Mouse (Mus musculus) kidney, embryonic 15.5 days (tissue): ENCODE data around the gene Arhgap24. TPM values are rescaled to one million over a fixed set of nuclear protein-coding genes. Genes with fewer than 3 reads are reported as not detected.
A peak's percentile ranks its signal among the peaks of the same experiment; 100 is the strongest.

ENCODE experiments used
- ATAC-seq: fragments of 200-750 bp; cut with Nextera tagmentation; replicated peaks from 2 replicates; pipeline ENCODE4 v1.8.0; 2017; ENCODE audit warnings: moderate TSS enrichment; ENCODE audit not compliant: low FRiP score
- H3K27ac ChIP-seq: fragments of 300-500 bp; sonication (generic); 2 replicates; pipeline ENCODE4 v1.5.1; 2015; ENCODE audit warnings: mild to moderate bottlenecking, inconsistent platforms
- H3K27me3 ChIP-seq: fragments of 300-500 bp; sonication (generic); 2 replicates; pipeline ENCODE4 v1.6.1; 2015; ENCODE audit warnings: inconsistent platforms
- H3K36me3 ChIP-seq: fragments of 300-500 bp; sonication (generic); 2 replicates; pipeline ENCODE4 v1.6.1; 2015; ENCODE audit warnings: inconsistent platforms
- H3K4me1 ChIP-seq: fragments of 300-500 bp; sonication (generic); 2 replicates; pipeline ENCODE4 v1.6.1; 2015; ENCODE audit warnings: inconsistent platforms
- H3K4me2 ChIP-seq: fragments of 300-500 bp; sonication (generic); 2 replicates; pipeline ENCODE4 v1.6.1; 2015; ENCODE audit warnings: moderate library complexity, mild to moderate bottlenecking, inconsistent platforms
- H3K4me3 ChIP-seq: fragments of 300-500 bp; sonication (generic); replicated peaks from 2 replicates; pipeline ENCODE4 v1.5.1; 2015; ENCODE audit warnings: mild to moderate bottlenecking, inconsistent platforms
- H3K9ac ChIP-seq: fragments of 300-500 bp; sonication (generic); 2 replicates; pipeline ENCODE4 v1.6.1; 2015; ENCODE audit warnings: mild to moderate bottlenecking, inconsistent platforms
- H3K9me3 ChIP-seq: fragments of 300-500 bp; sonication (generic); replicated peaks from 2 replicates; pipeline ENCODE4 v1.6.1; 2016; ENCODE audit warnings: inconsistent platforms
- WGBS: fragments of 180-500 bp; shearing (Covaris S2); methylation state at CpG from one replicate; pipeline ENCODE4 v1.1.7; 2015; ENCODE audit warnings: mixed read lengths; 5-methylcytosine and 5-hydroxymethylcytosine counted together
- polyA plus RNA-seq: library from polyadenylated mRNA; unstranded; fragments of >200 nt; fragmentation: Nextera tagmentation; extraction: Ambion mirVana; gene quantifications from 2 replicates; pipeline ENCODE4 v1.2.1, GENCODE M21; 2015

Arhgap24 gene
- 70.9 and 71.3 TPM in 2 replicates for polyA plus RNA-seq

DNA sequence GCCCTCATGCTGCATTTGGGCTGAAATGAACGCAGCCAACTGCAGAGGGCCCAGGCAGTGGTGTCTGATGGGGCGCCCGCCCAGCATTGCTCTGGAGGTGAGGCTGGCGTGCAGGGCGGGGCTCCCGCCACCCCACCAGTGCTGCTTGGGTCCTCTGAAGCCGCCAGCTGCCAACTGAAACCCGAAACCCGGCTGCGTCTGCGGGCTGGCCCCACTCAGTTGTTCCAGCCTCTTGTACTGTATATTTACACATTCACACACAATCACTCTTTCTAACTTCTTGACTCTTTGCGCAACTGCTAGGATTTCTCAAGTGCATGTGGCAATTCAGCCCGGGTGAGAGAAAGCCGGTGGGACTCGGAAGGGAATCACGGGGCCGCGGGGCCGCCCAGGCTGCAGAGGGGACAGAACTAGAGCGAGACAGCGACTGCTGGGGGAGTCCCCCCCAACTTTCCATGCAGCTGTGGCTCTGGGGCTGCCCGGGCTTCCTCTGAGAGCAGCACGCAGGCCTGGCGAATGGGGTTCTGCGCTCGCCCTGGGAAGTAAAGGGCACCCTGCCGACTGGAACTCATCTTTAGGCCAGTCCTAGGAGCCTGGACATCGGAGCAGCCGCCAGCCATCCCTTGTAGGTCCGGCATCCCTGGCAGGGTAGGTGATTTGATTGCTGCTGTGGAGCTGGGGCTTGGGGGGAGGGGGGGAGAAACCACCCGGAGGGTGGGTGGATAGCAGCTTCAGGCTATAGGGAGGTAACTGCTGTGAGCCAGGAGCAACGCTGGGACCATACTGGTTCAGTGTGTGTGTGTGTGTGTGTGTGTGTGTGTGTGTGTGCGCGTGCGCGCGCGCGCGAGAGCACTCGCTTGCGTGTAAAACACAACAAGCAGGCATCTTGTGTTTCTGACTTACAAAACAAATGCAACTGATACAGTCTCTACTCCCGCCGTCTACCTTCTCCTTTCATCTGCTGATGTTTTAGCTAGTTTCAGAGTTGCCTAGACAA lies at the start of gene Arhgap24:
Arhgap24 (plus strand) TSS at position 177 of the 997 bp plus-strand sequence.
- under 1% methylated on average over 44 of the region's 44 CpGs for WGBS
- no peaks in the 10 kb centered on the region for H3K9me3 ChIP-seq
- H3K4me1 ChIP-seq = peaks cover 9% of the 10 kb centered on the region
- peak; percentile 93 for ATAC-seq
- H3K9ac ChIP-seq = peak within 1 kb of the TSS; percentile 61
- peak within 1 kb of the TSS; percentile 85 for H3K27ac ChIP-seq
- H3K4me2 ChIP-seq = peak within 1 kb of the TSS; percentile 97
- no peaks in the 10 kb centered on the region for H3K27me3 ChIP-seq
- H3K36me3 ChIP-seq = no peaks in the 10 kb centered on the region
- H3K4me3 ChIP-seq = peak within 1 kb of the TSS; percentile 62

DNA sequence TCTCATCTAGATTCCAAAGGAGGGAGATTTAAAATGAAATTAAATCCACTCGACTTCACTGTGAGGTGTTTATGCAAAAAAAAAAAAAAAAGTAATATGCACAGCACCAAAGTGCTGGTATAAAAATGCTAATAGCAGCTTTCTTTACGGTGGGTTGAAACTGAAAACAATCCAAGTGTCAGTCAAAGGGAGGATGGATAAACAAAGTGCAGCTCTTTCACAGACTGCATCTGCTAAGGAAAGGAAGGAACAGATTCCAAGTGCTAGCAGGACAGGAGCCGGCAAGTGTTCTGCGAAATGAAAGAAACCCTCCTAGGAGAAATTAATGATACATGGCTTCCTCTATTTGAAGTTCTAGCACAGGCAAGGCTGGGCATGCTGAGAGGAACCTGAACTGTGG lies 47.0 kb upstream of the Arhgap24 start:
- Histone ChIP-seq H3K4me1 (0 out of 2 replicates have a peak, but pooled peaks cover 5% of the 10 kb centered on the region), H3K9me3 (no peaks in the 10 kb centered on the region), H3K36me3 (no peaks in the 10 kb centered on the region), H3K4me2 (no peak overlapping the region), H3K27ac (no peak overlapping the region), H3K9ac (no peak overlapping the region), H3K4me3 (no peak overlapping the region), H3K27me3 (no peaks in the 10 kb centered on the region)
- ATAC-seq = no peak
- WGBS = 18% methylated on average over 4 of the region's 4 CpGs

DNA sequence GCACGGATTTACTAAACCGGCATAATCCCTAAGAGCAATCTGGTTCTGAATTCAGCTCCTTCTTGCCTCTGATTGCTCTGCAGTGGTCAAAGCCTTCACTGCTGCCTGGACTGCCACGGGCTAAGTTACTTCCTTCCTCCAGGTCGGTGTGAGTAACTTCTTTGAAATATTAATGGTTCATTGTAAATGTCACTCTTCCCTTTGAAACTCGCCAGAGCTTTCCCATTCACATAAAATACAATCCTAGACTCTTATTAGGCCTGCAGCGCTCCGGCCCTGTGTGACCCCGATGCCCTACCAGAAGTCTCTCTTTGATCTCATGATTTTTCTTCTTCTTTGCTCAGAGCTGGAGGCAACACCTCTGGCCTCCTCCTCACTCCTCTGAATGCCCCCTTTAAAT lies 44.6 kb upstream of the Arhgap24 start:
- ATAC-seq = no peak
- WGBS = 21% methylated on average over 8 of the region's 8 CpGs
- Histone ChIP-seq H3K4me1 (0 out of 2 replicates have a peak, but pooled peaks cover 5% of the 10 kb centered on the region), H3K9ac (no peak overlapping the region), H3K4me2 (no peak overlapping the region), H3K9me3 (no peaks in the 10 kb centered on the region), H3K27ac (no peak overlapping the region), H3K36me3 (no peaks in the 10 kb centered on the region), H3K27me3 (no peaks in the 10 kb centered on the region), H3K4me3 (no peak overlapping the region)

DNA sequence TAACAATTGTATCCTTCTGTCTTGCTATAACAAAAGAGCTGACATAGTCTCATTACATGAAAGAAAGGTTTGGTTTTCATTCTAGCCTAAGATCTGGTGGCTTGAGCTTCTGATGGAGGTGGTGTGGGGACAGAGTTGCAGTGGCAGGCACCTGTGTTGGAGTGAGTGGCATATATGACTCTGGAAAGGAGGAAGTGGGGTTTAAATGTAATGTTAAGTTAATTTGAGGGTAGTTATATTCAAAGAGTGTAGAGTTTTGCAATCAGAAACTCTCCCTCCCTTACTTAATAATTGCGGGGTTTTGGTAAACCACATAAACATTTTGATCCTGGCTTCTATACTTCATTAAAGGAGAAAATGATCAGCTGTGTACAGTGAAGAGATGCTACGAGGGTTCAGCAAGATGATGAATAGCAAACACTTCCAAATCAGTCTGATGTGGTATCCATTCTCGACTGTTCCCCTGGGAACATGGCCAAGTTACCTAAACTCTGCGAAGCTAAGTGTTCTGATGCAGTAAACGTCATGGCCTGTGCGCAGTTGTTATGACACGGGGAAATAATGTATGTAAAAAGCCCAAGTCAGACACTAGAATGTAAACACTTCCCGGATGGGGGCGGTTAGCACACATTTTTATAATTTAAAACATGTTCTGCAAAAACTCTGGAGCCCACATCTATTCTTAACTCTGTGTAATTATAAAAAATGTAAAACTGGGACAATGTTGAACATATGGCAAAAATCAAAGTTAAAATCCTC lies 41.9 kb upstream of the Arhgap24 start:
- Histone ChIP-seq H3K9ac (no peak overlapping the region), H3K27me3 (no peaks in the 10 kb centered on the region), H3K4me1 (0 out of 2 replicates have a peak, but pooled peaks cover 4% of the 10 kb centered on the region), H3K4me3 (no peak overlapping the region), H3K27ac (no peak overlapping the region), H3K36me3 (no peaks in the 10 kb centered on the region), H3K4me2 (no peak overlapping the region), H3K9me3 (no peaks in the 10 kb centered on the region)
- no peak for ATAC-seq
- 73% methylated on average over 9 of the region's 9 CpGs for WGBS

DNA sequence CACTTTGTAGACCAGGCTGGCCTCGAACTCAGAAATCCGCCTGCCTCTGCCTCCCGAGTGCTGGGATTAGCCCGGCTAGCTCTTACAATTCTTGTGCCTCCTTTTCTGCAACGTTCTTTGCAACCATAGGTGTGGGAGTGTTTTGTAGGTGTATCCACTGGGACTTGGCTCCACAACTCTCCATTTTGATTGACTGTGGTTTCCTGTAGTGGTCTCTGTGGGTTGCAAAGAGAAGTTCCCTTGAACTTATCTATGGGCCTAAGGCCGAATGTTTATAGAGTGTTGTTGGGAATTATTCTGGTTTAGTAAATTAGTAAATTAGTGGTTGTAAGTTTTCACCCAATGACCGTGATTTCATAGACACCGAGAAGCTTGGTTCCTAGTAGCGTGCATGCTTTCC lies 33.8 kb upstream of the Arhgap24 start:
- H3K4me1 ChIP-seq = no peaks in the 10 kb centered on the region
- WGBS = 93% methylated on average over 9 of the region's 9 CpGs
- no peaks in the 10 kb centered on the region for H3K36me3 ChIP-seq
- no peak overlapping the region for H3K9ac ChIP-seq
- no peak overlapping the region for H3K27ac ChIP-seq
- H3K9me3 ChIP-seq = no peaks in the 10 kb centered on the region
- no peak overlapping the region for H3K4me2 ChIP-seq
- ATAC-seq = no peak
- no peak overlapping the region for H3K4me3 ChIP-seq
- H3K27me3 ChIP-seq = no peaks in the 10 kb centered on the region

DNA sequence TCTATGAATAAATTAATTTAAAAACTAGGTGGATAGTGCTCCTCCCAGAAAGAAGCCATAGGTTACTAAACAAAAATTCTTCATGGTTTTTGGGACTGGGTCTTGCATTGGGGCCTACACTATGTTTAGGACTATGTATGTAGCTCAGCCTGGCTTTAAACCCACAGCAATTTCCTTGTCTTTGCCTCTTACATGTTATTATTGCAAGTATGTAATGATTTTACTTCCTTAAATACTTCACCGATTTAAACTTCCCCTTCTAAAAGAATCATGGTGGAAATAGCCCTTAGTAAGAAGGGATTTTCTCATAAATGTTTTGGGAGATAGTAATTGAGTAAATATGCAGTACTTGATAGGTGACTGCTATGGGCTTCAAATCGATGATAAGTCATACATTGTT lies 30.3 kb upstream of the Arhgap24 start:
- Histone ChIP-seq H3K4me2 (no peak overlapping the region), H3K27me3 (no peaks in the 10 kb centered on the region), H3K36me3 (no peaks in the 10 kb centered on the region), H3K27ac (no peak overlapping the region), H3K9ac (no peak overlapping the region), H3K9me3 (no peaks in the 10 kb centered on the region), H3K4me1 (no peaks in the 10 kb centered on the region), H3K4me3 (no peak overlapping the region)
- no peak for ATAC-seq
- 94% methylated on average over 2 of the region's 2 CpGs for WGBS

DNA sequence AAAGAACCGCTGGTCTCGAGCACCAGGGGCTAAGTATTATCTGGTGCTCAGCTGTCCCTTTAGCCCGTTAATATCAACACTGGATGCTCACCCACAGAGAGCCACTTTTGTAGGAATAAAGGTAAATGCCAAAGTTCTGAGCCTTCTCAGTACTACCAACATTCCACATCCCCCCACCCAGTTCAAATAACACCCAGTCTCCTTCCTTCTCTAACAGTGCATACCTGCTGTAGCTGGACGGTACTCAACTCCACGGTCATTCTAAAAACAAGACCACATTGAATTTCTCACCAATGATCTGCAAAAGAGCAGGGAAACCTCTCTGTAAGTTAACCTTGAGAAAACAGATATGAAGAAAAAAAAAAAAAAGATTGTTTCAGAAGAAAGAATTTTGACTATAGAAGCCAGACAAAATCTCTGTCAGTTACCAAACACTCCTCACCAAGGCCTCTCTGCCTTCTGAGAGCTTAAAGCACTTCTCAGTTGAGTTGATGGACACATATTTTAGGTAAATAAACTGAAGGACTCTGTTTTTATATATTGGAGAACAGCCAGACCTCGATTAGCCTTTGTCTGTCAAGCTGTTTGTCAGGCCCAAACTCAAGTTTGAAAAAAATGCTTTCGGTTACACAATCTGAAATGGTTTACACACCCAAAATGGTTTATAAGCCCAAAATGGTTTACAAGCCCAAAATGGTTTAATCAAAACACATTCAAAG lies 29.0 kb upstream of the Arhgap24 start:
- Histone ChIP-seq H3K4me2 (no peak overlapping the region), H3K4me3 (no peak overlapping the region), H3K9ac (no peak overlapping the region), H3K36me3 (no peaks in the 10 kb centered on the region), H3K27ac (no peak overlapping the region), H3K9me3 (no peaks in the 10 kb centered on the region), H3K4me1 (no peaks in the 10 kb centered on the region), H3K27me3 (no peaks in the 10 kb centered on the region)
- WGBS = 80% methylated on average over 7 of the region's 7 CpGs
- ATAC-seq = no peak

DNA sequence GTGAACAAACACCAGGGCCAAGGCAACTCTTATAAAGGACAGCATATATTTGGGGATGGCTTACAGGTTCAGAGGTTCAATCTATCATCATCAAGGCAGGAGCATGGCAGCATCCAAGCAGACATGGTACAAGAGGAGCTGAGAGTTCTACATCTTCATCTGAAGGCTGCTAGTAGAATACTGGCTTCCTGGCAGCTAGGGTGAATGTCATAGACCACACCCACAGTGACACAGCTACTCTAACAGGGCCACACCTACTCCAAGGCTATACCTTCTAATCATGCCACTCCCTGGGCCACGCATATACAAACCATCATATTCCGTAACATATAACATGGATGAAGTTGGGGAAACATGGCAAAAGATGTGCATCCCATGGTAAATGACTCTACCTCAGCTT lies 27.9 kb upstream of the Arhgap24 start:
- no peaks in the 10 kb centered on the region for H3K36me3 ChIP-seq
- WGBS = 91% methylated on average over 2 of the region's 2 CpGs
- H3K27ac ChIP-seq = no peak overlapping the region
- no peak overlapping the region for H3K4me2 ChIP-seq
- no peaks in the 10 kb centered on the region for H3K27me3 ChIP-seq
- H3K9me3 ChIP-seq = no peaks in the 10 kb centered on the region
- H3K9ac ChIP-seq = no peak overlapping the region
- H3K4me3 ChIP-seq = no peak overlapping the region
- H3K4me1 ChIP-seq = no peaks in the 10 kb centered on the region
- no peak for ATAC-seq

DNA sequence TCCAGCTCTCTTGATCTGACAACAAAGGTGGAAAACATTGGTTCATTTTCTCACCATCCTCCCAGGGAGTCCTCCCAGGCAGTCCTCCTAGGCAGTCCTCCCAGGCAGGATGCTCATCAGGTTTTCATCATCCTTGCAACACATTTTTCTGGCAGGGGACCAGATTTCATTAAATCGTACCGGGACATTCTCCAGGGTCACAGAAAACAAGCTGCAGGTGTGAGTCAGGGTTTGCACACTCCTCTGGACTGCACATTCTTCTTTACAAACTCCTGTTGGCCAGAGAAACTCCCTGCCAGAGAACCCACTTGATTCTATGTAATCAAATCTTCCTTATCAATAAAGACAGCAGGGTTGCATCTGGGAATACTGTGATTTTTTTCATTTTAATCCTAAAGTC lies 25.9 kb upstream of the Arhgap24 start:
- Histone ChIP-seq H3K36me3 (no peaks in the 10 kb centered on the region), H3K4me3 (no peak overlapping the region), H3K27me3 (no peaks in the 10 kb centered on the region), H3K9me3 (no peaks in the 10 kb centered on the region), H3K4me1 (no peaks in the 10 kb centered on the region), H3K27ac (no peak overlapping the region), H3K4me2 (no peak overlapping the region), H3K9ac (no peak overlapping the region)
- ATAC-seq = no peak
- WGBS = 69% methylated on average over 2 of the region's 2 CpGs

DNA sequence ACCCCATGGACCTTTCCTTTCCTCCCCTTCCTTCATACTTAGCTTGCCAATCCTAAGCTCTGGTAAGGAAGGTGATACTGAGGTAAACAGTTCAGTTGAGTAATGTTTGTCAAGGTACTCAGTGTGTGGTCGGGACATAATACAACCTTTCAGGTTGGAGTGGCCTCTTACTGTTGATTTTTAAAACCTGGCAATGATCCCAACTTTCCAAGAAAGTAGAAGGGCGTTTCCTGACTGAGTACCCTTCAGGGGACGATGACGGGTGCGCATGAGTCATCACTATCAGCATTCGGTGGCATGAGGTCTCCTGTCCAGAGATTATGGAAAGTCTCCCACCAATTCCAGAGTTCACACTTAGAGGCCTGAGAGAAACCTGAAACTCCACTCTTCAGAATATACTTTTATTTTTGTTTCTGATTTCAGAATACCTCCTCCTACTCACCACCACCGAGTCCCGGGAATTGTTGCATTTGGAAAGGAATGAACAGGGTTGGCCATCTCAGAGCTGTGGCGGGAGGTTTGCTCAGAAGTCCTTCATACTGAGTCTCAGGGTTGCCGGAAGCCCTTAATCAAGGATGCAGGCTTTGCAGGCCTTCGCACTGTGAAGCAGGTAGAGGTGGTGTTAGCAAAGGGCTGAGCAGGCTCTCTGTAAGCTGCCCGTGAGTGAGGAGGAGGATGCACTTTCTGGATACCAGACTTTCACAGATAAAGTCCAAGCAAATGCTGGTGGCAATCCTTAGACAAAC lies 20.6 kb upstream of the Arhgap24 start:
- no peaks in the 10 kb centered on the region for H3K27me3 ChIP-seq
- no peaks in the 10 kb centered on the region for H3K9me3 ChIP-seq
- WGBS = 73% methylated on average over 12 of the region's 12 CpGs
- no peaks in the 10 kb centered on the region for H3K4me1 ChIP-seq
- no peak overlapping the region for H3K9ac ChIP-seq
- no peak overlapping the region for H3K27ac ChIP-seq
- no peak for ATAC-seq
- H3K4me2 ChIP-seq = no peak overlapping the region
- no peaks in the 10 kb centered on the region for H3K36me3 ChIP-seq
- H3K4me3 ChIP-seq = no peak overlapping the region

DNA sequence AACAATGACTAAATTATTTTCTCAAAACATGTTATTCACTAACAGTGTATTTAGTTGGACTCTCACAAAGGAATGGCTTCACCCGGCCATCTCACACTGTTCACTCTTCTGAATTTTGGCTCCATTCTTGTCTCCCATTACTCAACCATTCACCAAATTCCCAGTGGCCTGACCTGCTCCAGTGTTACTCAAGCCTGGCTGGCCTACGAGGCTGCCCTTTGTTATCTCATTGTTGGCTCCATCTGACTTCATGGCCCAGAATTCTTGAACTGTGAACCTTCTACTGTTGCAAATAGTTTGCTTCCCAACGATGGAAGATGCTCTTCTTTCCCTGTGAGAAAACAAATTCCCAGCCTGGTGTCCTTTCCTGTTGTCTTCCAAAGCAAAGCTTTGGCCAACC lies 18.2 kb upstream of the Arhgap24 start:
- no peak overlapping the region for H3K4me2 ChIP-seq
- H3K4me3 ChIP-seq = no peak overlapping the region
- no peak for ATAC-seq
- 82% methylated on average over 3 of the region's 3 CpGs for WGBS
- H3K27me3 ChIP-seq = no peaks in the 10 kb centered on the region
- H3K9me3 ChIP-seq = no peaks in the 10 kb centered on the region
- no peak overlapping the region for H3K27ac ChIP-seq
- H3K36me3 ChIP-seq = no peaks in the 10 kb centered on the region
- no peaks in the 10 kb centered on the region for H3K4me1 ChIP-seq
- no peak overlapping the region for H3K9ac ChIP-seq
